Mouse (Mus musculus) liver, embryonic 11.5 days (tissue): ENCODE results near the gene Pfas. TPM values are rescaled to one million over a fixed set of nuclear protein-coding genes. Genes with fewer than 3 reads are reported as not detected.
"Not testable (repeated sequence)": the region's sequence is repeated elsewhere in the genome, so short reads cannot be mapped to it uniquely, and the experiment has no call there.

ENCODE experiments used
- ATAC-seq: fragments of 200-750 bp; cut with Nextera tagmentation; replicated peaks from 2 replicates; pipeline ENCODE4 v1.8.0; 2017; ENCODE audit warnings: moderate number of reproducible peaks, mild to moderate bottlenecking, moderate TSS enrichment, moderate library complexity; ENCODE audit not compliant: low FRiP score
- DNase-seq: peaks from one replicate; pipeline ENCODE4 v3.0.0-alpha.2; 2017; ENCODE audit warnings: low spot score
- H3K27ac ChIP-seq: fragments of 300-500 bp; sonication (generic); 2 replicates; pipeline ENCODE4 v1.5.1; 2014; ENCODE audit warnings: mild to moderate bottlenecking, low read depth, low read length, control low read depth
- H3K27me3 ChIP-seq: fragments of 300-500 bp; sonication (generic); replicated peaks from 2 replicates; pipeline ENCODE4 v1.6.1; 2014; ENCODE audit warnings: low read length, mixed read lengths; ENCODE audit not compliant: control insufficient read depth, insufficient read depth
- H3K36me3 ChIP-seq: fragments of 300-500 bp; sonication (generic); 2 replicates; pipeline ENCODE4 v1.6.1; 2014; ENCODE audit warnings: mild to moderate bottlenecking, low read length, moderate library complexity, mixed read lengths; ENCODE audit not compliant: control insufficient read depth, insufficient read depth
- H3K4me1 ChIP-seq: fragments of 300-500 bp; sonication (generic); replicated peaks from 2 replicates; pipeline ENCODE4 v1.6.1; 2014; ENCODE audit warnings: low read length, mixed read lengths; ENCODE audit not compliant: control insufficient read depth, insufficient read depth
- H3K4me2 ChIP-seq: fragments of 300-500 bp; sonication (generic); 2 replicates; pipeline ENCODE4 v1.6.1; 2014; ENCODE audit warnings: mild to moderate bottlenecking, control low read depth, moderate library complexity
- H3K4me3 ChIP-seq: fragments of 300-500 bp; sonication (generic); 2 replicates; pipeline ENCODE4 v1.5.1; 2014; ENCODE audit warnings: low read depth, low read length, control low read depth
- H3K9ac ChIP-seq: fragments of 300-500 bp; sonication (generic); 2 replicates; pipeline ENCODE4 v1.6.1; 2014; ENCODE audit warnings: low read depth, low read length, control low read depth
- H3K9me3 ChIP-seq: fragments of 300-500 bp; sonication (generic); 2 replicates; pipeline ENCODE4 v1.6.1; 2016; ENCODE audit warnings: low read length, inconsistent platforms, mixed read lengths; ENCODE audit not compliant: control insufficient read depth
- WGBS: fragments of 180-500 bp; shearing (Covaris S2); extraction: QIAGEN DNeasy Blood & Tissue Kit; methylation state at CpG from one replicate; pipeline ENCODE4 v1.1.7; 2014; 5-methylcytosine and 5-hydroxymethylcytosine counted together
- microRNA-seq: library from miRNA; unstranded; fragments of <30 nt; microRNA quantifications from one replicate; pipeline ENCODE4, GENCODE M21; 2017; ENCODE audit warnings: borderline number of aligned reads
- polyA plus RNA-seq: library from polyadenylated mRNA; unstranded; fragments of >200 nt; fragmentation: Nextera tagmentation; extraction: Ambion mirVana; gene quantifications from 2 replicates; pipeline ENCODE4 v1.2.1, GENCODE M21; 2014

Pfas gene
- polyA plus RNA-seq, 1 experiment from 2014 or later = 64.9 TPM

DNA sequence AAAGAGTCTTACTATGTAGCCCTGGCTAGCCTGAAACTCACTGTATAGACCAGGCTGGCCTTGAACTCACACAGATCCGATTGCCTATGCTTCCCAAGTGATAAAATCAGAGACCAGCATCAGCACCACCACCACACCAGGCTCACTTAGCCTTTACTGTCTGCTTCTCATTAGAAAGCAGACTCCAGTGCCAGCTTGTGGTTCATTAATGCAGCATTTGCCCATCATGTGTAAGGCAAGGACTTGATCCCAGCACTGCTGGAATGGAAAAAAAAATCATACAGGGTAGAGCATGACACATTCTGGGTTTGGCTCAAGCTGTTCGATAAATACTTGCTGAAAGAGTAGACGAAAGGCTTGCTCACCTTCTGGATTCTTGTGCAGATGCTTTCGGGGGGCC is 62.3 kb downstream of the Pfas start:
- WGBS = 83% methylated on average over 4 of the region's 4 CpGs
- Histone ChIP-seq H3K27me3 (peaks cover 2% of the 10 kb centered on the region; the same call in 1 of the 2 replicates), H3K9me3 (no peaks in the 10 kb centered on the region), H3K9ac (no peak overlapping the region), H3K4me3 (no peak overlapping the region), H3K36me3 (no peaks in the 10 kb centered on the region), H3K4me2 (no peak overlapping the region), H3K27ac (no peak overlapping the region), H3K4me1 (no peaks in the 10 kb centered on the region)
- no peak for ATAC-seq
- DNase-seq = no peak

DNA sequence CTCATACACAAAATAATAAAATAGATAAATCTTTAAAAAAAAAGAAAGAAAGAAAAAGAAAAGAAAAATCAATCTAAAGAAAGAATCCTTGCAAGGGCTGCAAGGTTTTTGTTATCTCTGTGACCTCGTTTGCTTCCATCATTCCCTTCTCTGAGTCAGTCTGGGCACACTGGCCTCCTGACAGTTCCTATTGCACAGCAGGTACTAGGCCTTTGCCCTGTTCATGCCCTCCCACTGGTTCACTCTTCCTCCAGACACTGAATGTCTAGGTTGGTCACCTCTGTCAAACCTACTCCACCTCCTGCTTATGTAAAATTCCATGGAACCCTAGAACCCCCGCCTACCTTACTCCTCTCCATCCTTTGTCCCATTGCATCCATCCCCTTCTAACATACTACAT is 63.0 kb downstream of the Pfas start:
- Histone ChIP-seq H3K27me3 (peaks cover 2% of the 10 kb centered on the region; the same call in 1 of the 2 replicates), H3K4me3 (no peak overlapping the region), H3K36me3 (no peaks in the 10 kb centered on the region), H3K9ac (no peak overlapping the region), H3K9me3 (no peaks in the 10 kb centered on the region), H3K4me2 (no peak overlapping the region), H3K4me1 (peaks cover 4% of the 10 kb centered on the region), H3K27ac (no peak overlapping the region)
- 77% methylated on average over 2 of the region's 2 CpGs for WGBS
- ATAC-seq (no peak), DNase-seq (no peak)

DNA sequence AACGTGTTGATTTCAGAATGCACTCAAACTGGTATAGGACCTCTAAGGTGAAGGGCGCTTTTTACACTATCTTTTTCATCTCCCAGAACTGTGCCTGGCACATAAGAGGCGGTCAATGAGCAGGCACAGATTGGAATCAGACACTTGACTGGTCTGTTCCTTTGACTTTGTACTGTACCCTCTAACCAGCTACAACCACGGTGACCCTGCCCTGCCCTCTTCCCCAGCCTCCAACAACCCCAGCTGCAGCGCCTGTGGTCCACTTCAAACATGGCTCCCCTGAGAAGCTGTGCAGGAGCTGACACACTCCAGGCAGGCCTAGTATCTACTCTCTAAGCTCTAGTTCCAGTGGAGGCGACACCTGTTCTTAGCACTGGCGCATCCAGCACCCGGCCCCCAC is 65.5 kb downstream of the Pfas start:
- DNase-seq = no peak
- no peak overlapping the region for H3K9ac ChIP-seq
- no peak for ATAC-seq
- H3K27me3 ChIP-seq = no peaks in the 10 kb centered on the region; the same call in 1 of the 2 replicates
- 79% methylated on average over 8 of the region's 8 CpGs for WGBS
- H3K4me1 ChIP-seq = peaks cover 8% of the 10 kb centered on the region
- no peak overlapping the region for H3K4me2 ChIP-seq
- H3K27ac ChIP-seq = no peak overlapping the region
- H3K4me3 ChIP-seq = no peak overlapping the region
- H3K36me3 ChIP-seq = no peaks in the 10 kb centered on the region
- no peaks in the 10 kb centered on the region for H3K9me3 ChIP-seq

DNA sequence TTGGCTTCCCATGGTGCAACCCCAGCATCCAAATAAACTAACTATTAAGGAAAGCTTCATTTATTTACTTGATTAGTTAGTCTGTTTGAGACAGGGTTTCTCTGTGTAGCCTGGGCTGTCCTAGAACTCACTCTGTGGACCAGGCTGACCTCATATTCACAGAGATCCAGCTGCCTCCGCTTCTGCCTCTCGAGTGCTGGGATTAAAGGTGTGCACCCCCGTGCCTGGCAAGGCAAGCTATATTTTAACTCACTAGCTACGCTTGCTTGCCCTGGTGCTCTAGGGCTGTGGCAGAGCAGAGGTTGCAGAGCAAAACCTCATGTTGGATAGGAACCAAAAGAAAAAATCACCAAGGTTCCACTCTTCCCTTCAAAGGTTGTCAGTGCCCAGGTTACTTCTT is 67.7 kb downstream of the Pfas start:
- Histone ChIP-seq H3K36me3 (no peaks in the 10 kb centered on the region), H3K4me1 (peaks cover 8% of the 10 kb centered on the region), H3K27ac (no peak overlapping the region), H3K9me3 (no peaks in the 10 kb centered on the region), H3K9ac (peak overlapping the region; percentile 51; the same call in 1 of the 2 replicates), H3K4me3 (peak overlapping the region; percentile 46), H3K4me2 (peak overlapping the region; percentile 59), H3K27me3 (no peaks in the 10 kb centered on the region)
- no peak for DNase-seq
- ATAC-seq = no peak
- 71% methylated on average over 4 of the region's 4 CpGs for WGBS

DNA sequence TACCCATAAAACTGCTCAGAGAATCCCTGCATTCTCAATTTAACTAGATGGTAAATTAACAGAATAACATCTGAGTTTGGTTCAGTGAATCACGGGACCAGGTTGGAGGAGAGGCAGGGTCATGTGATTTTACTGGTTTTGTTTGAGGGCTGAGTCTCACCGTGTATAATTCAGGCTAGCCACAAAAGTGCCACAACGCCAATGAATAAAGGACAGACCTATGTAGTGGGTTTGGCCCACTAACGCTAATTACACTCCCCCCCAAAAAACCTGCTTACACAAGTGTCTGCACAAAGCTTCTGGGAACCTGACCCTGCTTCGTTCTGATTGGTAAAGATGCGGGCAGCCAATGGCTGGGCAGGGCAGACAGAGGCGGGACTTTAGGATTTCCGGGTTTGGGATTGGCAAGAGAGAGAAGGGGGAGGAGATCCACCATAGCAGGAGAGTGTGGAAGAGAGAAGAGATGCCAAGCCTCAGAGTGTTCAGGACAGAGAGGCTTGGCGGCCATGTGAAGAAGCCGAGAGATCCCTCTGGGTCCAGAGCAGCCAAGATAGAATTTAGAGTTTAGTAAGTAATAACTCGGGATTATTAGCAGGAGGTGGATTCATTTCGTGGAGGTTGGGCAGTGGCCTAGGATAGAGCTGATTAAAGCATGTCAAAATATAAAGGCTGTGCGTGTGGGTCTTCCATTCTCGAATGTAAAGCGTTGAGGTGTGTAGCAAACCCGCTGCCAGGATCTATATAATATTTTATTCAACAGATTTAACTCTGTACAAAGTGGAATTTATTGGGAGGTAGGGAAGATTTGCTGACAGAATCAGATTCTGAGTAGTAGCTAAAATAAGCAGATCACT is 68.6 kb downstream of the Pfas start:
- Histone ChIP-seq H3K9me3 (no peaks in the 10 kb centered on the region), H3K27ac (no peak overlapping the region), H3K27me3 (no peaks in the 10 kb centered on the region), H3K4me2 (peak overlapping the region; percentile 59), H3K9ac (peak overlapping the region; percentile 51), H3K4me3 (peak overlapping the region; percentile 46), H3K36me3 (no peaks in the 10 kb centered on the region), H3K4me1 (peaks cover 8% of the 10 kb centered on the region)
- DNase-seq (peak; percentile 82), ATAC-seq (peak; percentile 98)
- 5% methylated on average over 16 of the region's 16 CpGs for WGBS

DNA sequence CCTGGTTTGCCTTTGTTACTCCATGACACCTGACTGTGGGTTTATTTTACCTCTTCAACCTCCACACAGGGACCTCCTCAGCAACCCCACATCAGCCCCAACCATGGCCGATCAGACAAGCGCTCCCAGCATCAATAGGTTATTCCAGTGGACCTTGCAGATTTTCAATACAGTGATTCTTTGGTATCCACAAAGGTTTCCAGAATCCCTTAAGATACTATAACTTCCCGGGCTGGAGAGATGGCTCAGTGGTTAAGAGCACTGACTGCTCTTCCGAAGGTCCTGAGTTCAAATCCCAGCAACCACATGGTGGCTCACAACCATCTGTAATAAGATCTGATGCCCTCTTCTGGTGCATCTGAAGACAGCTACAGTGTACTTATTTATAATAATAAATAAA is 71.3 kb downstream of the Pfas start:
- not testable (repeated sequence) for DNase-seq, H3K36me3 ChIP-seq, H3K27ac ChIP-seq, ATAC-seq, H3K9me3 ChIP-seq, H3K4me3 ChIP-seq, H3K9ac ChIP-seq, H3K4me1 ChIP-seq, H3K27me3 ChIP-seq, H3K4me2 ChIP-seq
- 79% methylated on average over 4 of the region's 4 CpGs for WGBS

Small RNA genes lying within 50 kb of the gene (microRNA-seq; reads per million reads assigned to microRNA genes)
- gene Mir3062 = 13.0 reads per million, percentile 25 among the genes with 10 or more reads in this experiment

Other genes with a start within 250 kb of the Pfas start
- 47.8 and 53.9 TPM in 2 replicates for gene Ndel1, start 136.6 kb downstream of the Pfas start, polyA plus RNA-seq
- 0.10 and 0.16 TPM in 2 replicates for gene Rnf222, start 119.9 kb downstream of the Pfas start, polyA plus RNA-seq
- gene Rpl26, start 106.9 kb downstream of the Pfas start, polyA plus RNA-seq = 1,252 and 1,388 TPM in 2 replicates
- not detected in 2 replicates for gene Odf4, start 81.4 kb downstream of the Pfas start, polyA plus RNA-seq
- 5.8 and 6.8 TPM in 2 replicates for gene Arhgef15, start 51.0 kb downstream of the Pfas start, polyA plus RNA-seq
- gene Slc25a35, start 40.3 kb downstream of the Pfas start, polyA plus RNA-seq = 1.4 and 1.7 TPM in 2 replicates
- gene Rangrf, start 33.3 kb downstream of the Pfas start, polyA plus RNA-seq = 94.4 and 97.5 TPM in 2 replicates
- 57.5 and 60.5 TPM in 2 replicates for gene Ctc1, start 7.5 kb upstream of the Pfas start, polyA plus RNA-seq
- gene Aurkb, start 37.2 kb upstream of the Pfas start, polyA plus RNA-seq = 168 and 170 TPM in 2 replicates
- gene Borcs6, start 51.3 kb upstream of the Pfas start, polyA plus RNA-seq = 5.9 and 6.6 TPM in 2 replicates
- 39.1 and 43.5 TPM in 2 replicates for gene Tmem107, start 62.3 kb upstream of the Pfas start, polyA plus RNA-seq
- 47.2 and 56.0 TPM in 2 replicates for gene Vamp2, start 80.0 kb upstream of the Pfas start, polyA plus RNA-seq
- 6.2 and 6.6 TPM in 2 replicates for gene Per1, start 86.8 kb upstream of the Pfas start, polyA plus RNA-seq
- 0.55 and 0.59 TPM in 2 replicates for gene Hes7, start 111.9 kb upstream of the Pfas start, polyA plus RNA-seq
- 0.10 and 0.22 TPM in 2 replicates for gene 9130213A22Rik, start 114.1 kb upstream of the Pfas start, polyA plus RNA-seq
- 0.48 TPM in 1 of 2 replicates, not detected in the other for gene Aloxe3, start 117.4 kb upstream of the Pfas start, polyA plus RNA-seq
- not detected in 2 replicates for gene Alox12b, start 148.5 kb upstream of the Pfas start, polyA plus RNA-seq
- gene Alox8, start 189.4 kb upstream of the Pfas start, polyA plus RNA-seq = 0.12 TPM in 1 of 2 replicates, not detected in the other
- gene Gucy2e, start 228.6 kb upstream of the Pfas start, polyA plus RNA-seq = 0.04 and 0.05 TPM in 2 replicates